Mouse (Mus musculus) megakaryocyte, embryonic 14.5 days (primary cell): ENCODE results near the gene Rnase1. TPM values are rescaled to one million over a fixed set of nuclear protein-coding genes. Genes with fewer than 3 reads are reported as not detected.

ENCODE experiments used
- H3K27me3 ChIP-seq: replicated peaks from 2 replicates; pipeline ENCODE3; 2012; ENCODE audit warnings: inconsistent platforms
- H3K36me3 ChIP-seq: replicated peaks from 2 replicates; pipeline ENCODE3; 2012; ENCODE audit warnings: low read length, inconsistent platforms, mixed read lengths
- H3K4me1 ChIP-seq: 2 replicates; pipeline ENCODE4 v1.6.1; 2012; ENCODE audit warnings: inconsistent platforms
- H3K4me3 ChIP-seq: replicated peaks from 2 replicates; pipeline ENCODE3; 2012; ENCODE audit warnings: moderate library complexity, mild to moderate bottlenecking, inconsistent platforms
- H3K9me3 ChIP-seq: 2 replicates; pipeline ENCODE4 v1.6.1; 2012; ENCODE audit warnings: inconsistent platforms
- FLI1 ChIP-seq: IDR thresholded peaks from 2 replicates; pipeline ENCODE4 v1.6.1; 2012; ENCODE audit warnings: low read length, inconsistent platforms, mixed read lengths
- GATA1 ChIP-seq: IDR thresholded peaks from 3 replicates; pipeline ENCODE4 v1.6.1; 2012; ENCODE audit warnings: mixed read lengths, low read length, inconsistent platforms, borderline replicate concordance
- polyA plus RNA-seq: library from polyadenylated mRNA; stranded (reverse); fragments of >175 nt; gene quantifications from 2 replicates; pipeline ENCODE4 v1.2.3, GENCODE M21; 2012; ENCODE audit warnings: low replicate concordance; ENCODE audit not compliant: insufficient read depth

Gene Rnase1
- polyA plus RNA-seq, 1 experiment: not detected

DNA sequence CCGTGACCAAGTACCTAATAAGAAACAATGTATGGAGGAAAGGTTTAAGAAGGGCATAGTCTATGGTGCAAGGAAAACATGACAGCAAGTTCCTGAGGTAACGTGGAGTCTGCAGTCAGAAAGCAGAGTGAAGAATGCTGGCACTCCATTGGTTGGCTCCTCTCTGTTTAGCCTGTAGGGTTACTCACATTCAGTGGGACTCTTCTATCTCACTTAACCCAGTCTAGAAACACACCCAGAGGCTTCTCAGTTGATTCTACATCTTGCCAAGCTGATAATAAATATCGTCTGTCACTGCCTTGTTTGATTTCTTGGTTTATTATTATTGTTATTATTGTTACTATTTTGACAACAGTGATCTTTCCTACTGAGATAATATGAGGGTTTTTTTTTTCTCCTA is 4.0 kb downstream of the Rnase1 start:
- TF ChIP-seq FLI1 (no peak), GATA1 (no peak)
- no peaks in the 10 kb centered on the region for H3K9me3 ChIP-seq
- peaks cover 10% of the 10 kb centered on the region; the same call in 1 of the 2 replicates for H3K4me1 ChIP-seq
- H3K27me3 ChIP-seq: peaks cover 7% of the 10 kb centered on the region
- no peaks in the 10 kb centered on the region for H3K36me3 ChIP-seq
- no peak overlapping the region for H3K4me3 ChIP-seq

DNA sequence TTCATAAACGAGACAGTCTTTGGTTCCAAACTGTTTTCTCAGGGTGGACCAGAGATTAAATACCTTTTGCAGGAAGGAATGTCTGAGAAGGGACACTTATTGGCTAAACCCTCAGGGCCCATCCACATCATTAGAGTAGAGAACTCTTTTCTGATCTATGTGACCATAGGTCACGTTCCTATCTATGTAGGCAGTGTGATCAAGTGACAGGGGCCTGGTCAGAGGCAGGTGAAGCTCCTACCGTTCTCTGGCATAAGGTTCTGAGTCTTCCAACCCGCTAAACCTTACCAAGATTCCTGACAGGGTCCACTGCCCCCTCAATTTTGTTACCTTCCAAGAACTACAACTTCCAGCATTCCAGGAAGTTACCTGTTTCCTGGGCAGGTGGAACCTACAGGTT is 4.5 kb downstream of the Rnase1 start:
- TF ChIP-seq FLI1: no peak
- no peak for TF ChIP-seq GATA1
- Histone ChIP-seq H3K4me1 (peaks cover 10% of the 10 kb centered on the region; the same call in 1 of the 2 replicates), H3K36me3 (no peaks in the 10 kb centered on the region), H3K4me3 (no peak overlapping the region), H3K27me3 (peaks cover 7% of the 10 kb centered on the region), H3K9me3 (no peaks in the 10 kb centered on the region)

DNA sequence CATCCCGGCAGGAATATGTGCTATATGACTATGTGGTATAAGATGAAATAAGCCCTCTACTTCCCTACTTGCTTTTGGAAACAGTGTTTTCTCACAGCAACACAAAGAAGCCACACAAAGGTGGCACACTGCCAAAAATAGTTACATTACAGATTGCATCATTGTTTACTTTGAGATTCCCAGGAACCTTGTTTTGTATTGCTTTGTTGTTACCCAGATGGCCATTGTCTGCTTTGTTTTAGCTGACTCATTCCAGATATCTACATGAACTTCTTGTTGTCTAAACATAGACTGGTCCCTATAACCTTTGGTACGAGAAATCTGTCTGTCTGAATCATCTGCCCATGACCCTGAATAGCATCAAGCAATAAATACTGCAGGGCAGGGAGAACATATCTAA is 6.2 kb downstream of the Rnase1 start:
- peaks cover 10% of the 10 kb centered on the region; the same call in 1 of the 2 replicates for H3K4me1 ChIP-seq

DNA sequence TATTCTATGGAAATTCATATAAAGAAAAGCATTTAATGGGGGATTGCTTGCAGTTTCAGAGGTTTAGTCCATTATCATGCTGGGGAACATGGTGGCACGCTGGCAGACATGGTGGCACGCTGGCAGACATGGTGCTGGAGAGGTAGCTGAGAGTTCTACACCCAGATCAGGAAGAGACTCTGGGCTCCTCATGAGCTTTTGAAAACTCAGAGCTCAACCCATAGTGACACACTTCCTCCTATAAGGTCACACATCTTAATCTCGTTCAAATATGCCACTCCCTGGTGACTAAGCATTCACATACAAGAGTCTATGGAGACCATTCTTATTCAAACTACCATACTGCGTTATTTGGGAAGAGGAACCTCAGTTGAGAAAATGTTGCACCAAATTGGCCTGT is 14.2 kb downstream of the Rnase1 start:
- TF ChIP-seq GATA1 (no peak), FLI1 (no peak)
- H3K36me3 ChIP-seq: no peaks in the 10 kb centered on the region
- peaks cover 48% of the 10 kb centered on the region for H3K4me1 ChIP-seq

More for the DNA sequence above, 6.2 kb downstream of the Rnase1 start:
- peaks cover 5% of the 10 kb centered on the region for H3K27me3 ChIP-seq
- TF ChIP-seq FLI1: no peak
- TF ChIP-seq GATA1: no peak
- H3K36me3 ChIP-seq: no peaks in the 10 kb centered on the region
- no peak overlapping the region for H3K4me3 ChIP-seq
- H3K9me3 ChIP-seq: no peaks in the 10 kb centered on the region

DNA sequence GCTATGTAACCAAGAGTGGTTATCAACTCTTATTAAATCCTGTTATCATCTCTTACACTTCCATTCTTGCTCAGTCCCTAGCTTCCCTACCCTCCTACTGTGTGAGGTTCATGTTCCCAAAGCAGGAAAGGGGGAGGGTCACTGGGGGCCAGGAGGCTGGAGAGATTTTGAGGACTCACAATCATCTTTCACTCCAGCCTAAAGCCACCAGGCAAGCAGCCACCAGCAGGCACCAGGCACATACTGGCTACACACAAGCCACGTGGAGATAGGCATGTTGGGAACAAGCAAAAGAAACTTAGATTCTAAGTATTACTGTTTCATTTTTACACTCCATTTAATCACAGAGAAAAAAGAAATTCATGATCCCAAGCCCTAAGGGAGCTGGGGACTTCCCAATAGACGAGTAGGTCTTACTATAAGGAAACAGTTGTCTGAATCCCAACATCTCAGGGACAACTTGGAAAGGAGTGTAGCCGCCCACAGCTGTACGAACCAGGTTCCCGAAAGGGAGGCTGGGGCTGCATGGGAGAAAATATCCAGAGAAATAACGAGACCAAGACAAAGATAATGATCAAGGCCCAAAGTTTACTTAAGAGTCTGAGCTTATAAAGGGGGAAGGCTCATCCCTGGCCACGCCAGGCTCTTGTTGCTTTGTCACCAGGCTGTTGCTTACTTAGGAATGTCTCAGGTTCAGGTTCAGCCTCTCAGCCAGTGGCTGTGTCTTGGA is 15.3 kb downstream of the Rnase1 start:
- TF ChIP-seq GATA1 (no peak), FLI1 (no peak)
- Histone ChIP-seq H3K9me3 (peaks cover 2% of the 10 kb centered on the region; the same call in 1 of the 2 replicates), H3K36me3 (no peaks in the 10 kb centered on the region), H3K4me1 (peaks cover 54% of the 10 kb centered on the region), H3K4me3 (no peak overlapping the region), H3K27me3 (no peaks in the 10 kb centered on the region)

More for the DNA sequence above, 14.2 kb downstream of the Rnase1 start:
- no peaks in the 10 kb centered on the region for H3K9me3 ChIP-seq
- no peaks in the 10 kb centered on the region for H3K27me3 ChIP-seq
- no peak overlapping the region for H3K4me3 ChIP-seq

DNA sequence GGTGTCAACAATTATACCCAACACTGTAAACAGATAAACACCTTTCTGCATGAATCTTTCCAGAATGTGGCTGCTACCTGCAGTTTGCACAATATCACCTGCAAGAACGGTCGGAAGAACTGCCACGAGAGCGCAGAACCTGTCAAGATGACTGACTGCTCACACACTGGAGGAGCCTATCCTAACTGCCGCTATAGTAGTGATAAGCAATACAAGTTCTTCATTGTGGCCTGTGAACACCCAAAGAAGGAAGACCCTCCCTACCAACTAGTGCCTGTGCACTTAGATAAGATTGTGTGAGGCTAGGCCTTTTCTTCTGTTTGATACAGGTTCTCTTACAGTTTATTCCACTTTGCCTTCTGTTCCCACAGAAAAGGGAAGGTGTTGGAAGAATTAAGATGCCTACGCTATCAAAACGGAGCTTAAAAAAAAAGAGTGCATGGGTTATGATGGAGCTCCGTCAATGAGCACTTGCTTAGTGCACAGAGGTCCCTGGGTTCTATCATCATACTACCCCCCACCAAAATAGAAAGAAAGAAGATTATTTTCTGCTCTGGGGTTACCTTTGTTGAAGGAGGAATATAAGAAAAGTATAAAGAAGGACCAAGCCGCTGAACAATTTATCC is 16.2 kb downstream of the Rnase1 start:
- Histone ChIP-seq H3K9me3 (peaks cover 2% of the 10 kb centered on the region; the same call in 1 of the 2 replicates), H3K36me3 (no peaks in the 10 kb centered on the region), H3K4me3 (peak overlapping the region; percentile 83), H3K27me3 (no peaks in the 10 kb centered on the region), H3K4me1 (peaks cover 54% of the 10 kb centered on the region)
- TF ChIP-seq FLI1: no peak
- TF ChIP-seq GATA1: no peak

DNA sequence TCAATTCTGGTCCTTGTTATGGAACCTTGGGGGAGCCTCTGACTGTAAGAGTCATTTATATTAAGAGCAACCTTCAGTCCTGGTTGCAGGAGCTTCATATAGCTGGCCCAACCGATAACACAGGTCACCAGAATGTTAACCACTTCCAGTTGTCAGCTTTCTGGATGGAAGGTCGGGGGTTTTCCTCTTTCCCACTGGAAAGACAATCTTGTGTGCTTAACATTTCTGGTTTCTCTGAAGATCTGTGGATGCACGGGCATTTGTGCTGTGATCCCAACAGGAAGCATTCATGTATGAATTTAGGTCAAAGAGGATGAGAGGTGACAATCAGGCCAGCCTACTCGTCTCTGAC is 17.0 kb downstream of the Rnase1 start:
- H3K4me3 ChIP-seq: no peak overlapping the region
- peaks cover 2% of the 10 kb centered on the region; the same call in 1 of the 2 replicates for H3K9me3 ChIP-seq
- TF ChIP-seq GATA1: no peak
- no peak for TF ChIP-seq FLI1
- no peaks in the 10 kb centered on the region for H3K36me3 ChIP-seq
- H3K4me1 ChIP-seq: peaks cover 54% of the 10 kb centered on the region
- H3K27me3 ChIP-seq: no peaks in the 10 kb centered on the region

DNA sequence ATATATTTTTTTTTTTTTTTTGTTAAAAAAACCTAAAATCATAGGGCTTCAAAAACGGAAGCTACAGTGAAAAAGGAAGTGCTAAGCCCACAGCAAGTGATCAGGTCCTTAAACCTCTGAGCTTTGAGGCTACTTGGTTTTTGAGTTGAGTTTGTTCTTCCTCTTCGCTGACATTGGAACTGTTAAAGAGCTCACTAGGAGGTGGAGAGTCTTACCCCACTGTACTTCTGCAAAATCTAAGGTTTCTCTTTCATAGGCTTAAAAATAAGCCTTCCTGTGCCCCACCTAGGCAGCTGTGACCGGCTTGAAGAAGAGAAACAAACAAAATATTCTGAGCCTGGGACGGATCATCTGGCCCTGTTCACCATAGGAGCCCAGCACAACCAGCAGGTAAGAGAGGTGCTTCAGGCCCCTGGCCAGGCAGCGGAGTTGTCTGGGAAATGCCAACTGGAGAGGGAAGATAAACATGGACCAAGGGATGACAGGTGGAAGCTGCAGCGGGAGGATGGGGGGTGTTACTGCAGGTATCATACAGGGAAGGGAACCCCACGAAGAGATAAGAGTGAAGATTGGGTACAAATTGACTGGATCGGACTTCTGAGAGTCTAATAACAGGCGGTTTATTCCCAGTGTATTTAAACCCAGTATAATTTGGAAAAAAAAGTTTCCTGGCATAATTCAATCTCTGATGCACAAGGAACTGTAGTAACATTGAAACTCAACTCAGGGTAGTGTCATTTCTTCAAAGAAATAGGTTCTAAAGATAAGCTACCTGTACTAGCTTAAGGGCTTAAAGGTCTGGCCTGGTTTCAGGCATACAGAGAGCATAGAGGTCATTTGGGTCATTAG is 17.6 kb downstream of the Rnase1 start:
- H3K9me3 ChIP-seq: peaks cover 2% of the 10 kb centered on the region; the same call in 1 of the 2 replicates
- TF ChIP-seq GATA1 (no peak), FLI1 (no peak)
- H3K4me1 ChIP-seq: peaks cover 58% of the 10 kb centered on the region
- no peaks in the 10 kb centered on the region for H3K36me3 ChIP-seq
- H3K27me3 ChIP-seq: peaks cover 4% of the 10 kb centered on the region
- H3K4me3 ChIP-seq: peak overlapping the region; percentile 83

DNA sequence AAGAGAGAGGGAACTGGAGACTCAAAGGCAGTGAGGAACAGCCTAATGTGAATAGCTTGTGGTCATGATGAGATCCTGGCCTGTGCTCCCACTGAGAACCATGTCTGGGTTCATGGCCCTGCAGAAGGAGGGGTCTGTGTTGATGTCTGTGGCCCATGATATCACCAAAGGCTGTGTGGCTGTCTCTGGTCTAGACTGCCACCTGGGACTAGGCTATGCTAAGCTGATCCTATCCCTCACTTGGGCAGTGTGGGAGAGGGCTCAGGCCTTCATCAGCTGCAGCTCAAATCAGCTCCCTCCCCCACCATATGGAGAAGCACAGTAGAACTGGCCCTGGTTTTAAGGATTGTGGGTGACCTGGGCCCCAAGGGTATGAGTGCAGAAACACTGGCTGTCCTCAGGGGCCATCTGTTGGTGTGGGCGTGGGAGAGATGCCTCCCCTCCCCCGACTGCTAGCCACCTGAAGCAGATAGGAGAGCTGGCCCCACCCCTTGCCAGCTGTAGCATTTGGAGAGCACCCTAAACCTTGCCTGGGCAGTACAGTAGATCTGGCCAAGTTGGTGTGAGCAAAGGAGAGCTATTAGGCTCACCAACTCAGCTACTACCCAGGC is 18.8 kb downstream of the Rnase1 start:
- Histone ChIP-seq H3K4me3 (no peak overlapping the region), H3K9me3 (peaks cover 2% of the 10 kb centered on the region; the same call in 1 of the 2 replicates), H3K27me3 (peaks cover 4% of the 10 kb centered on the region), H3K4me1 (peaks cover 58% of the 10 kb centered on the region), H3K36me3 (no peaks in the 10 kb centered on the region)
- TF ChIP-seq FLI1 (no peak), GATA1 (no peak)
